Mouse (Mus musculus) embryonic fibroblast, embryonic 13.5 days (primary cell): Measurements from ENCODE around the gene Pacsin1.

ENCODE experiments used
- CTCF ChIP-seq: IDR thresholded peaks from 2 replicates; pipeline ENCODE4 v1.5.1; 2011; ENCODE audit warnings: mild to moderate bottlenecking, control low read depth, low read length, moderate library complexity, borderline replicate concordance; ENCODE audit not compliant: insufficient read depth
- POLR2A ChIP-seq: IDR thresholded peaks from 2 replicates; pipeline ENCODE4 v1.6.1; 2011; ENCODE audit warnings: low read depth, mild to moderate bottlenecking, control low read depth, low read length, moderate library complexity

- no peak for TF ChIP-seq POLR2A
- TF ChIP-seq CTCF = no peak
Observed at GRCm38 (mm10) chr17:27656011-27656399, 696 bp downstream of the Pacsin1 start.
